Mouse (Mus musculus): Measurements from ENCODE around the gene Cog6.

- TF ChIP-seq BHLHE40 (IDR thresholded peaks at IDR 0.05; ENCODE audit: low read depth, low read length): no peak
- TF ChIP-seq POLR2A (IDR thresholded peaks at IDR 0.05; ENCODE audit: low read depth, low read length): no peak
- no peak for TF ChIP-seq RCOR1 (conservative IDR thresholded peaks at IDR 0.05; ENCODE audit: low read depth, low read length)
- no peak for TF ChIP-seq MAX (IDR thresholded peaks at IDR 0.05; ENCODE audit: low read length)
- TF ChIP-seq KAT2A (IDR thresholded peaks at IDR 0.05; ENCODE audit: insufficient replicate concordance, low read length): no peak
Measured at GRCm38 (mm10) chr3:53042240-53042567, 25.2 kb upstream of the Cog6 start.

Measured in CH12.LX (cell line).